Mouse (Mus musculus) embryo, embryonic 11.5 days (tissue): Measurements from ENCODE around the gene Plekha4.
A peak's percentile ranks its signal among the peaks of the same experiment; 100 is the strongest.

ENCODE experiments used
- DNase-seq: peaks from one replicate; pipeline ENCODE4 v3.0.0-alpha.2; 2012; ENCODE audit warnings: low read depth, low spot score

Plekha4 gene

GRCm38 (mm10) chr7:45568601-45569473 lies 42.7 kb downstream of the Plekha4 start:
- DNase-seq, result no peak

- peak; percentile 42 for DNase-seq
Measured at GRCm38 (mm10) chr7:45570103-45570741, 44.1 kb downstream of the Plekha4 start, which contains the start of gene Bcat2. Gene Bcat2 (plus strand): TSS chr7:45570153.

DNA sequence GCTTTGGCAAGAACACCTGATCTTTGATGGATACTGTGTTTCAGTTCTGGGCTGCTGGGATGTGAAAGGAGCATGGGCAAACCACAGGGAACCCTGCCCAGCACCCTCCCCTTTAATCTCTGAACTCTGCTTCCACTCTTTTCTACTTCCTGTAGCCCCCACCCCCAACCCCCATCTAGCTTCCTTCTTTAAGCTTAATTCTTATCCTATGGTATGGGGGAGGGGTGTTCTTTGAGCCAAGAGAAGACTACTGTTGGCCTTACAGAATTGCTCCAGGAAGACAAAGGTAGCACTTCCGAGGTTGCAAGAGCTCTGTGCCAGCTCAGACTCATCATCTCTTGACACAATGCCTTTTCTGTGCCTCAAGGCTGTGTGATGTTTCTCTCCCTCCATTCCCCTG lies 45.8 kb downstream of the Plekha4 start:
- DNase-seq, result no peak

GRCm38 (mm10) chr7:45573954-45574353 lies 47.8 kb downstream of the Plekha4 start:
- no peak for DNase-seq

GRCm38 (mm10) chr7:45574472-45575379 lies 48.6 kb downstream of the Plekha4 start:
- DNase-seq, result no peak

GRCm38 (mm10) chr7:45585923-45586322 lies 59.8 kb downstream of the Plekha4 start:
- no peak for DNase-seq

DNA sequence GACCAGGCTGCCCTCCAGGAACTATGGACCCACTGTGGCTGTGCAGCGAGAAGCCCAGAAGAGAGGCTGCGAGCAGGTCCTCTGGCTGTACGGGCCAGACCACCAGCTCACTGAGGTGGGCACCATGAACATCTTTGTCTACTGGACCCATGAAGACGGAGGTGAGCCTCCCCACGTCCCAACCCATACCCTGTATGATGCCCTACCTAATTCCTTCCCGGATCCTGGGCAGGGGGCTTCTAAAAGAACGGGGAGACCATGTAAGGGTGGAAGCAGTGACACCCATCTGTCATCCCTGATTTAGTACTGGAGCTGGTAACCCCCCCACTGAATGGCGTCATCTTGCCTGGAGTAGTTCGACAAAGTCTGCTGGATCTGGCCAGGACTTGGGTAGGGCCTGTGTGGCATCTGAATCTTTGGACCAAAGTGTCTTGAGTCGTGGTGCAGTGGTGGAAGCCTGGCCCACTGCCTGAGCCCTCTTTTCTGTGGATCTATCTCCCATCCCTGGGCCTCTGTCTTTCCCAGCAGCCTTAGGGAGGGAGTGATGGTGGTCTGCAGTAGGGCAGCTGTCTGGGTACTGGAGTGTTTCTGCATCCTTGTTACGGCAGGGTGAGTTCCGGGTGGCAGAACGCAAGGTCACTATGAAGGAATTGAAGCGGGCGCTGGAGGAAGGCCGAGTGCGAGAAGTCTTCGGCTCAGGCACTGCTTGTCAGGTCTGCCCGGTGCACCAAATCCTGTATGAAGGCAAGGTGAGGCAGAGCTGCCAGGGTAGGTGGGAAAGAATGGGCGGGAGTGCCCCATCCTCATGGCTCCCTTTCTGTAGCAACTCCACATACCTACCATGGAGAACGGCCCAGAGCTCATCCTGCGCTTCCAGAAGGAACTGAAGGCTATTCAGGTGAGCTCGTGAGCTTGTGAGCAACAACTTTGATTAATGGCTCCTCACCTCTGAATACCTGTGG lies 61.8 kb downstream of the Plekha4 start:
- DNase-seq, result no peak

DNA sequence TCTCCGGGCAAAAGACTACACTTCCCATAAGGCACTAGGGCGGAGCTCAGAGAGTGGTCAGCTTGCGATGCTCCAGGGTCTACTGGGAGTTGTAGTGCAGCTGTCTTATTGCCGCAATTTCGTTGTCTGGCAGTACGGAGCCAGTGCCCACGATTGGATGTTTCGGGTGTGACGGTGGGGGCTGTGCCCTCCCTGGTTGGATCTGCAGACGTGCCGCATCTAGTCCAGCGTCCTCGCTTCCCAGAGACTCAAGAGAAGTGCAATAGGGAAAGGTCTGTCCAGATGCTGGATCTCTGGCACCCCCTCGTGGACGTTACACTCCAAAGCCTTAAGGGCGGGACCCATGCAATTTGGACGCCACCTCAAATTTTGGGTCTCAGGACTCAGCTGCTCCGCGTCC lies 63.0 kb downstream of the Plekha4 start:
- peak; percentile 90 for DNase-seq

DNA sequence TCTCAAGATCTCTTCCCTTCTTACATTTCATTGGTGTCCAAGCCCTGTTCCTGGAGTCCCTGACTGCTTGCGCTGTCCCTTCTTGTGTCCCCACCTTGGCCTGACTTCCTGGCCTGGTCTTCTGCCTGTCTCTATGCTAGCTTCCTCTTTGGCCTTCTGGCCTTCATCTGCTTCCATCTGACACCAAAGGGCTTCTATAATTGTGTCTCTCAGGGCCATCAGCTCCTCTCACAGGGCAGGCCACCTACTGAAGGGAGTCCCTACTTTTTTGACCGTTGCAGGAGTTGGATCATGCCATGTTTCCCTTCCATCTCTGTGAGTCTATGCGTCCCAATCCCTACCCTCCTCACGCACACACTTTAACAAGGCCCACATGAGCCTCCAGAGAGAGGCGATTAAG lies 63.8 kb downstream of the Plekha4 start:
- no peak for DNase-seq

DNA sequence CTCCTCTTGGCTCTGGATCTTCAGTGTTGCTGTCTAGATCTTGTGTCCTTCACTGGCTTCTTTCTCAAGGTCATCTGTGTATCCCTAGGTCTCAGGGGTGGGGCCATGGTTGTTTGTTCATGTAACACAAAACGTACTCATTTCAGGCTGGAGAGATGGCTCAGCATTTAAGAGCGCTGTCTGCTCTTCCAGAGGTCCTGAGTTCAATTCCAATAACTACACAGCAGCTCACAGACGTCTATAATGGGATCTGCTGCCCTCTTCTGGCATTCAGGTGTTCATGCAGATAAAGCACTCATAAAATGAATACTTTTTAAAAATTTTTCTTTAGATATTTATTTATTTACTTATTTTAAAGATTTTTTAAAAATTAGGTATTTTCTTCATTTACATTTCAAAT lies 64.7 kb downstream of the Plekha4 start:
- no peak for DNase-seq

DNA sequence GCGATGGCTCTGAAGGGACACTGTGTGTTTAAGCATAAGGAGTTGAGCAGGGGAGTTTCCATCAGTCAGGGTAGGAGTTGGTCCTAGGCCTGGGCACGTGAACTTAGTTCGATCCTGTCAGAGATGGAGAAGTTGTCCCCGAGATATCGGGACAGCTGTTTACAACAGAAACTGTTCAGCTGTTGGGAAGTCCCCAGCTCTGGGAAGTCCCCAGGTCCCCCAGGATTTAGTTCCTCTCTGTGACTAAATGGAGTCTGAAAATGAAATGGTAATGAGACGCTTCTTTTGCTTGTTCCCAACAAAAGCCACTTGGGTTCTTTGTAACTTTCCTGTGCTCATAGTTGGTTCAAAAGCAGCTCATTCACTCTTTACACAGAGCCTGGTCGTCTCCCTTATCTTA lies 65.8 kb downstream of the Plekha4 start:
- DNase-seq, result no peak

- DNase-seq, result peak; percentile 46
Measured at GRCm38 (mm10) chr7:45593118-45593815, 67.1 kb downstream of the Plekha4 start.

DNA sequence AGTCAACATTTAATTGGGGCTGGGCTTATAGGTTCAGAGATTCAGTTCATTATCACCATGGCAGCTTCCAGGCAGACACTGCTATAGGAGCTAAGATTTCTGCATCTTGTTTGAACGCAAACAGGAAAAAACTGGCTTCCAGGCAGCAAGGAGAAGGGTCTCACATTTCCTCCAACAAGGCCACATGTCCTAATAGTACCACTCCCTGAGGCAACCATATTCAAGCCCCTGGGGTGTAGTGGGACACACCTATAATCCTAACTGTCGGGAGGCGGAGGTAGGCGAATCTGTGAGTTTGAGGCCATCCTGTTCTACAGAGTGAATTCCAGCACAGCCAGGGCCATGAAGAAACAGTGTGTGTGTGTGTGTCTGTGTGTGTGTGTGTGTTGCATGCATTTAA lies 69.0 kb downstream of the Plekha4 start:
- no peak for DNase-seq

DNA sequence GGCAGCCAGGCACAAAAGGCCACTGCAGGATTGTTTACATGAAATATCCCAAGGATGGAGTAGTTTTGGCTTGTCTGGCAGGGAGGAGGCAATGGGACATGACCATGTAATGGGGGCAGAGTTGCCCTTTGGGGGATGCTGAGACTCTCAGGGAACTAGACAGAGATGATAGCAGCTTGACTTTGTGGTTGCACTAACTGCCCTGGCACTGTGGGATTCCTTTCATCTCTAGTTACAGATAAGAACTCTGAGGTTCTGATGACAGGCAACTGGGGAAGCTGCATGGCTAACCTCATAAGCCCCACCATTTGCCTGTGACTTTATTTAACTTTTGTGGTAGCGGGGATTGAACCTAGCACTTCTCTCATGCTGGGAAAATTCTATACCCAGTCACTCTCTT lies 70.0 kb downstream of the Plekha4 start:
- no peak for DNase-seq

- no peak for DNase-seq
Measured at GRCm38 (mm10) chr7:45597013-45597412, 70.9 kb downstream of the Plekha4 start.

- DNase-seq, result no peak
Measured at GRCm38 (mm10) chr7:45597527-45597926, 71.4 kb downstream of the Plekha4 start.

DNA sequence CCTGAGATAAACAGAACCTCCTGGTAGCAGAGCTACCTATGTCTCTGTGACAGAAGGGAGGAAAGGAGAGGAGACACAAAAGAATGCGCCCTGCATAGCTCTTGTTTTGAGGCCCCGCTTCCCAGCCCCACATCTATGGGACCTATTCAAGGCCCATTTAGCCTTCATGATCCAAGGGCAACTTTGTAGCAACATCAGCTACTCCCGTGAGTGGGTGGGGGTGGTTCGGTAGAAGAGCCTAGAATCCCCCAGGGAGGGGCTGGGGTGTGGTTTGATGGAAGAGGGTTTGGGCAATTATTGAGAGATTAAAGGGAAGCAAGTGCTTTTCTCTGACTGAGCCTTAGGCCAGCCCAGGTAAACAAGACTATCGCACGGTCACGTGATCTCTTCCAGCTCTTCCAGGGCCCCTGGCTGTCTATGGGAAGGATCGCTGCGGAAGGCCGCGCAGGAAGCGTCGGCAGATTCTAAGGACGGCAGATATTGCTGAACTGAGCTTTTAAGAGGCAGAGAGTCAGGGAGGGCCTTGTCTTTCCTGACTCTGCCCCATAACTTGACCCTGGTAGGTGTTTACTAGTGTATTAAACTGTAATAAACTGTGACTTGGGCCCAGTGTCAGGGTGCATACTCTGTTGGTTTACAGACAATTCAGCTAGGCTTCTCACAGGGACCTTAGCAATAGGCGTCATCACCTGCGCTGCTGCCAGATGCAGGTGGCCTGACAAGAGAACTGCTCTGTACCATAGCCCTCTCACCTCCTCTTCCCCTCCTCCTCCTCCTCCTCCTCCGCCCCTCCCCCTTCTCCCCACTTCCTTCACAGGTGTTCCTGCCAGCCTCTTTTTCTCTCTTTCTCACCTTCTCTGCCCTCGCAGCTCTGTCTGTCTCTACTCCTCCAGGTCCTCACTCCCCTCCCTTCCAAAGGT lies 73.1 kb downstream of the Plekha4 start:
- DNase-seq, result no peak
